Mouse (Mus musculus) lung, postnatal 0 days (tissue): ENCODE measurements around the gene Sys1.

Experiments used
- CTCF ChIP-seq: IDR thresholded peaks from 2 replicates; pipeline ENCODE4 v1.5.1; 2016; ENCODE audit warnings: antibody characterized with exemption, mild to moderate bottlenecking
- EP300 ChIP-seq: IDR thresholded peaks from 2 replicates; pipeline ENCODE4 v1.6.1; 2016; ENCODE audit warnings: antibody characterized with exemption, mild to moderate bottlenecking, control low read depth

DNA sequence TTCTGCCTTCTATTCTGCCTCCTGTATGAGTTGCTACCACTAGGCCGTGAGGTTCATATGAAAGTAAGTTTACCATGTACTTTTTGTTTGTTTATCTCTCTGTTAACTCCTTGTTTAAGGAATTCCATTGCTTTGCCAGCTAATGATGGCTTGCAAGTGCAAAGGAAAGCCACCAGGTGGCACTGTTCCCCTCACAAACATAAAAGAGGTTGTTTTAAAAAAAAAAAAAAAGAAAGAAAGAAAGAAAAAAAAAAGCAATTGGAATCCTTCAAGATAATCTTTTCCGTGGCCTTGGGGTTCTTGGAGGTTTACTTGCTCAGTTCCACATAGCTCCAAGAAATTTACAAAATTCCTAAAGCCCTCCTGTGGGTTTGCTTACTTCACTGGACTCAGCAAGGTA, 39.6 kb upstream of the Sys1 start:
- TF ChIP-seq CTCF (peak; percentile 79), EP300 (peak; percentile 46; the same call in 1 of the 2 replicates)
